Mouse (Mus musculus) telencephalon, adult 2 months (tissue): Measurements from ENCODE around the gene Psmd2.
"Not testable (repeated sequence)": the region's sequence is repeated elsewhere in the genome, so short reads cannot be mapped to it uniquely, and the experiment has no call there.

ENCODE experiments used
- DNase-seq: peaks from one replicate; pipeline ENCODE4 v3.0.0-alpha.2; 2011; ENCODE audit warnings: low read depth, low spot score

The Psmd2 gene

DNA sequence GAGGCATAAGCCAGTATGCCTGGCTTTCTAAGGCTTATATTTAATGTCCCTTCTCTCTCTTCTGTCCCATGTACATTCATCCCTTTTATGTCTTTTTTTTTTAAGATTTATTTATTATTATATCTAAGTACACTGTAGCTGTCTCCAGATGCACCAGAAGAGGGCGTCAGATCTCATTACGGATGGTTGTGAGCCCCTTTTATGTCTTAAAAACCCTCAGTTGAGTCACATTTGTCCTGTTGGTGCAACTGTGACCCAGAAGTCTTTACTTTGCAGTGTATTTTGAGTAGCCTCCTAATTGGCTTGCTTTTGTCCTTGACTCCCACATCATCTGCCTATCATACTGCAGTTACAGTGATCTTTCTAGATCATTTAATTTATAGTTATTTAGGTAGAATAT is 1.9 kb downstream of the Psmd2 start:
- no peak for DNase-seq

DNA sequence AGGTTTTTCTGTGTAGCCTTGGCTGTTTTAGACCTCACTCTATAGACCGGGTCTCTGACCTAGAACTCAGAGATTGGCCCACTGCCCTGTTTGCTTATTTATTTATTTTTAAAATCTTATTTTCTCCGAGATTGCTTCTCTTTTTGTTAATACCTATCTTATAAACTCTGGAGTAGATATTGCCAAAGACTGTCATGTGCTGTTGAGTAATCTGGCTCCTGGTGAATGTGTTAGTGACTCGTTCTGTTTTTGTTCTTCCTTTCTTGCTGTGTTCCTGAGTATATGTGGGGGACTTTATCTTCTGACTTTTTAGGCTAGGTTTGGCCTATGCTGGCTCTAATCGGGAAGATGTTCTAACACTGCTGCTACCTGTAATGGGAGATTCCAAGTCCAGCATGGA is 6.2 kb downstream of the Psmd2 start:
- no peak for DNase-seq

DNA sequence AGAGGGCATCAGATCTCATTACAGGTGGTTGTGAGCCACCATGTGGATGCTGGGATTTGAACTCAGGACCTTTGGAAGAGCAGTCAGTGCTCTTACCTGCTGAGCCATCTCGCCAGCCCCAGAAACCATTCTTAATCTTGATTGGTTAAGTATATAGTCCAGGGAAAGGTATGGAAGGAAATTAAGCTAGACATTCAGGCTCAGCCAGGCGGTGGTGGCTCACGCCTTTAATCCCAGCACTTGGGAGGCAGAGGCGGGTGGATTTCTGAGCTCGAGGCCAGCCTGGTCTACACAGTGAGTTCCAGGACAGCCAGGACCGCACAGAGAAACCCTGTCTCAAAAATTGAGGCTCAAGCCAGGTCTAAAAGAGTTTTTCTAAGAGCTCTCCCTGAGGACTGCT is 16.6 kb downstream of the Psmd2 start, which contains the start of gene Eif4g1:
Gene Eif4g1, plus strand, starts transcription at position 301 of the 400 bp plus-strand sequence.
- not testable (repeated sequence) for DNase-seq

DNA sequence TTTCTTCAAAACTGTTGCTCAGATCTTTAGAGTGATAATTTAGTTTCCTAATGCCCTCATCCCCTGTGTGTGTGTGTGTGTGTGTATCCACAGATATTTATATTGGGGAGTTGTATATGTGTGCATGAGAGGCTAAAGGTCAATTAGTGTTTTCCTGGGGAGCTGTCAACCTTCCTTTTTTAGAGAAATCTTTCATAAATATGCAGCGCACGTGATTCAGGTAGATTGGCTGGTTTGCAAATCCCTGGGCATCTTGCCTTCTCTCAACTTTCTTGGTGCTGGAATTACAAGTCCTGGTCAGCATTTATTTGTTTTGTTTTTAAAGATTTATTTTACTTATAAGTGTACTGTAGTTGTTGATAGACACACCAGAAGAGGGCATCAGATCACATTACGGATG is 18.8 kb downstream of the Psmd2 start:
- DNase-seq = no peak

DNA sequence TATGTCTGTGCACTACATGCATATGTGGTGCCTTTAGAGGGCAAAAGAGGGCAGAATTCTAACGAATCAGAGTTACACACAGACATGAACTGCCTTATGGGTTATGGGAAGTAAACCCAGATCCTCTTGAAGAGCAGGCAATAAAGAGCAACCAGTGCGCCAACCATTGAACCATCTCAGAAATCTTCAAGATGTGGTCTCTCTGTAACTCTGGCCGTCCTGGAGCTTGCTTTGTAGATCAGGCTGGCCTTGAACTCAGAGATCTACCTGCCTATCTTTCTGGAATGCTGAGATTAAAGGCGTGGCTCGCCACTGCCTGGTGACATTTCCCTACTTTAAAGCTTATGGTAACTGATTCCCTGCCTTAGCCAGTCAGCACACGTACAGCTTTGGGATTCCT is 20.4 kb downstream of the Psmd2 start:
- DNase-seq = no peak

DNA sequence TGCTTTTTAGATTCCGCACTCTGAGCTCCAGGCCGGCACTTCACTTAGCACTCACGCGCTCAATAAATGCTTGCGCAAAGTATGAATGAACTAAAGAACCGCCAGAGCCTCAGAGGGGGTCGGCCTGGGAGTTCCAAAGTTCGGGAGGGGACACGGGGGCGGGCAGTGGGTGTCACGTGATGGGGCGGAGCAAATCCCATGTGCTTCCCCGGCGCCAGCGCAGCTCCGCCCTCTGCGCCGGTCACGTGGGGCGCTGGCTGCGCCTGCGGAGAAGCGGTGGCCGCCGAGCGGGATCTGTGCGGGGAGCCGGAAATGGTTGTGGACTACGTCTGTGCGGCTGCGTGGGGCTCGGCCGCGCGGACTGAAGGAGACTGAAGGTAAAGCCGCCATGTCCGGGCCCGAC is 21.0 kb downstream of the Psmd2 start:
- DNase-seq = peak; percentile 93

DNA sequence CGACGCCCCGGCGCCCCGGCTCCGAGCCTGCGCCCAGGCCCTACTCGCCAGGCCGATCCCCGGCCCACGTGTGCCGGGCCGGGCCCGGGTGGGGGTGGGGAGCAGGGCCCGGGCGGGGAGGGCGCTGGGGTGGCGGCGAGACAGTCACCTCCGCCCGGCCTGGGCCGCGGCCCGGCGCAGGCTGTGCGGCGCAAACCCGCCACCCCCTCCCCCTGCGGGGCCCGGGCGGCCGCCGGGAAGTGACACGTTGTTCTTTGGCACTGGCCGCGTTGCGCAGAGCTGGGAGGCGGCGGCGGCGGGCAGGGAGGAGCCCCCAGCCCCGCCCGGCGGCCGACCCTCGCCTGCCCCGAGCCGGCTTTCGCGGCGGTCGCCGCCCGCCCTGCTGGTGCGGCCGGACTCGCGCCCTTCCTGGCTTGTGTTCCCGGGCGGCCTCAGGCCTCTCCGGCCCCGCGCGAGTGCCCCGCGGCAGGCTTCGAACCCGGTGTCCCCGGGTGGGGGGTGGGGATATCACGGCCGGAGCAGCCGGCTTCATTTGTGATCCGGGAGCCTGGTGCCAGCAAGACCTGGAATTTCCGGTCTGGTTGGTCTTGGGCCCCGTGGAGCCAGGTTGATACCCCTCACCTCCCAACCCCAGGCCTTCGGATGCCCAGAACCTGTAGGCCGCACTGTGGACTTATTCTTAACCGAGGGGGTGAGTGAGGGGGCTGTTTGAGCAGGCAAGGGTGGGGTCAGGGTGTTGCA is 21.7 kb downstream of the Psmd2 start:
- DNase-seq = no peak

DNA sequence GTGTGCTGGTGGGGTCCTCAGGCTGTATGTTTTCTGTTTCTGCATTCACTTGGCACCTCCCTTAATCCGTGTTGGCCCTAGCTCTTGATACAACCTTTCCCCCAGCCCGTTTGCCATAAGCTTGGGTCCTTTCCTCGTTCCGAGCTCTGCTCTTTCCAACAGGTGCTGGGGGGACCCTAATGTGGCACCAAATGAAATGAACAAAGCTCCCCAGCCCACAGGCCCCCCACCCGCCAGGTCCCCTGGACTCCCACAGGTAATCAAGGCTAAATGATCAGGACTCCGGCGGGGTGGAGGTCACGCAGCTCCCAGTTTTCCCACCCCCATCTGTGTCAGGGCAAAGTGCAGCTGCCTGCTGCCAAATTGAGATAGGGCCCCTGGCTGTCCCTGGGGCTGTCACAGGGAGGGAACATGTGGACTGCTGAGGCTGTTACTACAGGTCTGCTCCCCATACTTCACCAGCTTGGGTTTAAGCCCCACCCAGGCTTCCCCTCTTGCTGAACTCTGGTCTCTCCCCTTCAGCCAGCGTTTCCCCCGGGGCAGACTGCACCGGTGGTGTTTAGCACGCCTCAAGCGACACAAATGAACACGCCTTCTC is 22.4 kb downstream of the Psmd2 start:
- no peak for DNase-seq

DNA sequence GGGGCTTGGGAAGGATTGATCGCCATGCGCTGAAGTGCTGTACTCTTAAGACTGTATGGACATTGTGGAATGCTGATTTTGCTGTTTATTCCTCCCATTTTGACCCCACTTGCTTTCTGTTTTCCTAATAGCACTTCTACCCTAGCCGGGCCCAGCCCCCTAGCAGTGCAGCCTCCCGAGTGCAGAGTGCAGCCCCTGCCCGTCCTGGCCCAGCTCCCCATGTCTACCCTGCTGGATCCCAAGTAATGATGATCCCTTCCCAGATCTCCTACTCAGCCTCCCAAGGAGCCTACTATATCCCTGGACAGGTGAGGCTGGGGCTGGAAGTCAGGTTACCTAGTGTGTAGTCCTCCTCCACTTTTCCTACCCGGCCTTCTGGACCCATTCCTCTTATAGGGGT is 23.8 kb downstream of the Psmd2 start:
- DNase-seq = no peak

DNA sequence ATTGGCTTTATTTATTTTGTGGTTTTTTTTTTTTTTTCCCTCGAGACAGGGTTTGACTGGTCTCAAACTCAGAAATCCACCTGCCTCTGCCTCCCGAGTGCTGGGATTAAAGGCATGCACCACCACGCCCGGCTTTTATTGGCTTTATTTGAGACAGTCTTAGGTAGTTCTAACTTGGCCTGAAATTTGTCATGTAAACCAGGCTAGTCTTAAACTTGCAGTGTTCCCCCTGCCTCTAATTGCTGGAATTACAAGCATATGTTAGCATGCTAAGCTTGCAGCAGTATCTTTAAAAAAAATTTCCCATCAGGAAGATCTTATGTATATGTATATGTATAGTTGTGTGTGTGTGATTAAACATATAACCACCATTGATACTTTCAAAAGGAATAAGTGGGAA is 25.2 kb downstream of the Psmd2 start:
- DNase-seq = no peak

DNA sequence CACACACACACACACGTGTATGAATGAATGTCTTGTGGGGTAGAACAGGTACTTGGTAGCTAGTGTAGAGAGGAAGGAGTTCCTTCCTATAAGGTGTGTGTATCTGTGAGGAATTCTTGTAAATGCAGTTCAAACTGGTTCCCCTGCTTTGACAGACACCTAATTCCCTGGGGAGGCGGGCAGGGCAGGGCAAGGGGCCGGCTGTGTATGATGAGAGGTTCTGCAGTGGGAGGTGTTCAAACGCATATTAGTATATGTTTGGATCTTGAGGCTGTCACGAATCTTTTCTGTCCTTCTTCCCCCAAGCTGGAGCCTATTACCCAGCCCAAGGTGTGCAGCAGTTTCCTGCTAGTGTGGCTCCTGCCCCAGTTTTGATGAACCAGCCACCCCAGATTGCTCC is 25.9 kb downstream of the Psmd2 start:
- DNase-seq = no peak

DNA sequence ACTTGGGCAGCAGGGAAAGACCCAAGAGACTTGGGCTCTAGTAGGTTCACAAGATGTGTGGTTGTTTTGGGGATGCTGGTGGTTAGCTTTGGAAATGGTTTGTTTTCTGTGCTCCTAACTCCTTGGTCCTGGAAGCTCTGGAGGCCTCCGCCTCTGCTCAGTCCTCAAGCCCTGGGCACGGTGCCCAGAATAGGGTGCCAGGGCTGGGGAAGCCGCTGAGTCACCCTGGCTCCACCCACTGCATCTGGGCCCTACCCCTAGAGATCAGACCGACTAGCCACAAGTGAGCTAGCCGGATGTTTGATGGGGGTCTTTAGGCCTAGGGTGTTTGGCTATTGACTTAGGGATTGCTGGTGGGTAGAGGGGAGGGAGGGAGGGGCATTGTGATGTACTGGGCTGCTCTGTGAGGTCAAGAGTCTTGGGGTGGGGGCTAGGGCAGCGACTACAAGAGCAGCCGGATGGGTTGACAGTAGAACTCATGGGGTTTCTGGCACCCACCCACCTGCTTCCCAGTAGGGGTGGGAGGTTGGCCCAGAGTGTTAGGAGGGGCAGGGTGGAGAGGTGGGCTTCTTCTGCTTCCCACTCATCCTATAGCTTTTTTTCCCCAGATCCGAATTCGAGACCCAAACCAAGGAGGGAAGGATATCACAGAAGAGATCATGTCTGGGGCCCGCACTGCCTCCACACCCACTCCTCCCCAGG is 26.7 kb downstream of the Psmd2 start:
- no peak for DNase-seq

DNA sequence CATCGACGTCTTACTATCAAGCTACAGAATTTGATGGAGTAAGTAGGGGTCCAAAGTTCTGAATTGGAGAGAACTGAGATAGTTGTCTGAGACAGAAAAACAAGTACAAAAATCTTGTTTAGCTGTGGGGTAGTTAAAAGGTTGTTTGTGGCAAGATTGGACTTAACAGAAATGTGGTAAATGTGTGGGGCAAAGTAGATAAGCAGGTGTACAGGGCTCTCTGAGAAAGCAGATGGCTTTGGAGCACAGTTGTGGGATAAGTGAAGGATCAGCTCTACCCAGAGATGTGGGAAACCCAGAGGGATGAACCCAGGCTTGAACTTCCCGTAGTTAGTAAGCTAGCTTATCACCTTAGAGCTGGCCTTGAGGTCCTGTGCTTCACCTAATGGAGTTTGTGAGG is 39.3 kb downstream of the Psmd2 start:
- no peak for DNase-seq

DNA sequence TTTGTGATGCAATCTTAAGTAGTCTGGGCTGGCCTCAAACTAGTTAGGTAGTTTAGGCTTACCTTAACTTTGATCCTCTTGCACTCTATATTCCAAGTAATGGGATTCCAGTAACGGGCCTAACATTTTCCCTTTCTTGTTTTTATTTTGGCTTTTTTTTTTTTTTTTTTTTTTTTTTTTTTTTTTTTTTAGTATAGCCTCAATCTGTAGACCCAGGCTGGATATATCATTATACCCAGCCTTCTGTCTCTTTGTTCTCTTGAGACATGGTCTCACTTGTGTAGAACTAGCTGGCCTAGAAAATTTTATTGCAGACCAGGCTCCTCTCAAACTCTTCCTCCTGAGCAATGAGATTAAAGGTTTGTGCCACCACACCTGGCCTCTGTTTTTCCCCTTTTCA is 40.2 kb downstream of the Psmd2 start:
- no peak for DNase-seq

DNA sequence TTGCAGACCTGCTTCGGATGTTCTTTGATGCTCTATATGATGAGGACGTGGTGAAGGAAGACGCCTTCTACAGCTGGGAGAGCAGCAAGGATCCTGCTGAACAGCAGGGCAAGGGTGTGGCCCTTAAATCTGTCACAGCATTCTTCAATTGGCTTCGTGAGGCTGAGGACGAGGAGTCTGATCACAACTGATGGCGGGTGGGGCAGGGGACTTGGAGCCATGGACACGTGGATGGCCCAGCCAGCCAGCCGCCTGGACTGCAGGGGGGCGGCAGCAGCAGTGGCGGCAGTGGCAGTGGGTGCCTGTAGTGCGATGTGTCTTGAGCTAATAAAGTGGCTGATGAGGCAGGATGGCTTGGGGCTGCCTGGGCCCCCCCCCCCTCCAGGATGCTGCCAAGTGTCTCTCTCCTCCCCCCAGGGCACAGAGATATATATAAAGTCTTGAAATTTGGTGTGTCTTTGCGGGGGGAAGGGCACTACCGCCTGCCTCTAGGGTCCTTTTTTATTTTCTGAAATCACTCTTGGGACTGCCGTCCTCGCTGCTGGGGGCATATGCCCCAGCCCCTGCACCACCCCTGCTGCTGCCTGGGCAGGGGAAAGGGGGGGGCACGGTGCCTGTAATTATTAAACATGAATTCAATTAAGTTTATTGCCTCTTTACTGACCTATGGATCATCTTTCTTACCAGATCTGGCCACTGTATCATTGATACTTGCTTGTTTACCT is 41.0 kb downstream of the Psmd2 start:
- DNase-seq = no peak

DNA sequence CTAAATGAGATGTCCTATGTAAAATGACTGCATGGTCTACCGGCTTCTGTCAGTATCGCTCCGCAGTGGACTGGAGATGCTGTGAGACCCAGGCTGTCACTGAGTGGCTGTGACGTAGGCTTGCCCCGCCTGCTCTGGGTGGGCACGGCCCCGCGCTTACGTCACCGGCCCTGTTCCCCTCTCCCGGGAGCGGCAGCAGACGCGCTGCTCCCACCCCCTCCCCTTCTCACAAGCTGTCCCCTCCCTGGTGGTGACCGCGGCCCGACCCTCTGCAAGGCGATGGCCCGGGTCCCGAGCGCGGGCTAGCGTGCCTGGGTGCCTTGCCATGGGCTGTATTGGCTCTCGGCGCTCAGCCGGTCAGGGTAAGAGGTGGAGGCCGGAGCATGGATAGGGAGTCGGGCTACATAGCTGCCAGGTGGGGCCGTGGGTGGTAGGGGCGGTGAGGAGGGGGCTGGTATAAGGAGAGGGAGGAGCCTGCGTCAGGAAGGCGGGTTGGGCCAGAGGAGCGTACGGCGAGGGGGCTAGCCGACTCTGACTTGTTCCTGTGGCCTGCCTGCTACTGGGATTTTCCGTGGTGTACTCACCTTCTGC is 41.8 kb downstream of the Psmd2 start, which contains the start of gene Fam131a:
Gene Fam131a, plus strand, starts transcription at position 131 of the 591 bp plus-strand sequence.
- DNase-seq = peak; percentile 90

DNA sequence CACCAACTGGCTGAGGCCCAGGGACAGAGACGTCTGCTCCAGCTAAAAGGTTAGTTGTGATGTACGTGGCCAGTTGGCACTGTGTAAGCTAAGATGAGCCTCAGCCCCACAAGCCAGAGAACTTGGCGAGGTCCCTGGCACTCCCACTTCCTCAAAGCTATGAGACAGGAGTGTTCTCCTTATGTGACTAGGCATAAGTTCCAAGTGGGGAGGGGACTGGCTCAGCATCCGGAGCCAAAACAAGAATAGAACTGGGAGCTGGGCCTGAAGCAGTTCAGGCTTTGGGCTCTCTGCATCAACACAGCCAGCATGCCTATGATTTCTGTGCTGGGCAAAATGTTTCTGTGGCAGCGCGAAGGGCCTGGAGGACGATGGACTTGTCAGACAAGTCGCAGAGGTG is 43.3 kb downstream of the Psmd2 start:
- DNase-seq = peak; percentile 93

DNA sequence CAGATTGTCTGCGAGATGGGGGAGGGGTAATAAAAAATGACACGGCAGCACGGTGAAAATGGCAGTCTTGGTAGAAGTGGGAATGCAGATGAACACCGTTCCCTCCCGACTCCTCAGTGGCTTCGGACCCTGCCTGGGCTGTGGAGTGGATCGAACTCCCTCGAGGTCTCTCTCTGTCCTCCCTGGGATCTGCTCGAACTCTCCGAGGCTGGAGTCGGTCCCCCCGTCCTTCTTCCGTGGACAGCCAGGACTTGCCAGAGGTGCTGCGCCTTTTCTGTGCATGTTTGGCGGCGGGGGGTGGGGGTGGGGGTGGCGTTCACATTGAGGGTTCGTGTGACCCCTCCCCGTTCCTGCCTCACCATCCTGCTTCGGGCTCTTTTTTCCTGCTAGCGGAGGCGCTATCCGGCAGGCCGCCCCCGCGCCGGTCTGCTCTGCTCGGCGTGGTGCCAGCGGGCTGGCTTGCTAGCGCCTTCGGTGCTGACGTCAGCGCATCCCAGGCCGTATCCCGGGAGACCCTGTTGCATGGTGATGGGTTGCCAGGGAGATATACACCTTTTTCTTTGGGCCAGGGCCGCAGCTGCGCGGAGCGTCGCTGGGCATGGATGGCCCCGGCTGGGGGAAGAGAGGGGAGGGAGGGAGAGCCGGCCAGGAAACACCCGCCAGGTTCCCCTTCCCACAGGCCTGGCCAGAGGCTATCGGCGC is 44.3 kb downstream of the Psmd2 start:
- peak; percentile 91 for DNase-seq

DNA sequence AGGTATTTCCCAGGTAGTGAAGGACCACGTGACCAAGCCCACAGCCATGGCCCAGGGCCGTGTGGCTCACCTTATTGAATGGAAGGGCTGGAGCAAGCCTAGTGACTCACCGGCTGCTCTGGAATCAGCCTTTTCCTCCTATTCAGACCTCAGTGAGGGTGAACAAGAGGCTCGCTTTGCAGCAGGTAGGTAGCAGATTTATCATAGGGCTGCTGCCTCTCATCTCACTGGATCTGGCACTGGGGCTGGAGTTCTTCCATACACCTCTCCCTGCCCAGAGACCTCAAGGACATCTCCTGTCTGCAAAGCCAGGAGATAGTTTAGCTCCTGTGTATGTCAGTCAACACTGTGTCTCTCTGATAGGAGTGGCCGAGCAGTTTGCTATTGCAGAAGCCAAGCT is 47.8 kb downstream of the Psmd2 start:
- no peak for DNase-seq

DNA sequence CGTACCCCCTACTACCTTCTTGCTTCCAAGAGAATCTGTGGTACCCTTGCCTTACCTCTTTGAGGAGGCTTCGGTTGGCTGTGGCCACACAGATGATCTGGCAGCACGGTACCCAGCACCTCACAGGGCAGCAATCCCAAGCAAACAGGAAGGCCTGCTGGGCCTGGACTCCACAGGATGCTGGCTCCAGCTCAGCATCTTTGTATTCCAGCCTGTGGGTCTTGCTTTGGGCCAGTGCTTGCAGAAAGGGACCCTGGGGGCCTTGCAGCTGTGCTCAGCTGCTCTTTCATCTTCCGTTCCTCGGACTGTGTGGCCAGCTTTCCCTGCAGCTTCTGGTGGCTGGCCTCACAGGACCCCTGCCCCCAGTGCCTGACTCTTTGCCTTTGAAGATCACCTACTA is 48.6 kb downstream of the Psmd2 start:
- no peak for DNase-seq

DNA sequence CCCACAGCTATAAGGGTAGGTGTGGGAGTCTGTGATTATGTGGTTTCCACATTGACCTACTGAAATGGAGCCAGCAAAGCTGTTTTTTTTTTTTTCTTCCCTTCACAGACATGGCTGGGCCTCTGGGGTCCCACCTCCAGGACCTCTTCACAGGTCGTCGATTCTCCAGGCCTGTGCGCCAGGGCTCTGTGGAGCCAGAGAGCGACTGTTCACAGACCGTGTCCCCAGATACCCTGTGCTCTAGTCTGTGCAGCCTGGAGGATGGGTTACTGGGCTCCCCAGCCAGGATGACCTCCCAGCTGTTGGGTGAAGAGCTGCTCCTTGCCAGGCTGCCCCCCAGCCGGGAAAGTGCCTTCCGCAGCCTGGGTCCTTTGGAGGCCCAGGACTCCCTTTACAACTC is 49.9 kb downstream of the Psmd2 start:
- DNase-seq = no peak
